ENCODE assay signal across 8 mouse cellular contexts in genomic region chr12:54060732-54061131, GRCm38 (mm10).
DNase-seq lines count a peak whose midpoint lies in the region; ATAC-seq and TF ChIP-seq lines count a peak whose summit lies in the region.

No protein-coding gene starts in this region.

- no peak for ATAC-seq in inflammation-experienced regulatory T-cells, adult 6 months

- peaks cover 2% of the 10 kb centered on the region for H3K4me1 ChIP-seq in ES-Bruce4 (ENCODE audit: control insufficient read depth, insufficient read depth, low read length)
- peaks cover 19% of the 10 kb centered on the region for H3K4me1 ChIP-seq in forebrain, embryonic 10.5 days

- TF ChIP-seq POLR2A in ES-Bruce4 (IDR thresholded peaks at IDR 0.05; ENCODE audit: insufficient read depth, low read length), result no peak

- TF ChIP-seq EP300 in ES-Bruce4 (IDR thresholded peaks at IDR 0.05; ENCODE audit: insufficient read depth, low read depth, low read length), result 0 out of 2 replicates have a peak, but pooled peaks have one; percentile 12

- H3K9ac ChIP-seq in ES-Bruce4 (ENCODE audit: low read depth, poor library complexity, severe bottlenecking), result no peak overlapping the region

- no peak overlapping the region for H3K4me3 ChIP-seq in ES-Bruce4 (ENCODE audit: low read depth, low read length)
- no peak overlapping the region for H3K4me3 ChIP-seq in forebrain, embryonic 10.5 days
- no peak overlapping the region for H3K4me3 ChIP-seq in layer of hippocampus, adult 2 months

- H3K27me3 ChIP-seq in ES-Bruce4 (ENCODE audit: control insufficient read depth, insufficient read depth, low read length, poor library complexity, severe bottlenecking), result no peaks in the 10 kb centered on the region
- peaks cover 26% of the 10 kb centered on the region for H3K27me3 ChIP-seq in forebrain, embryonic 10.5 days (ENCODE audit: poor library complexity, severe bottlenecking)

- no peak overlapping the region for H3K27ac ChIP-seq in ES-Bruce4 (ENCODE audit: insufficient read depth, low read length)
- no peak overlapping the region for H3K27ac ChIP-seq in forebrain, embryonic 10.5 days
- H3K27ac ChIP-seq in layer of hippocampus, adult 2 months, result no peak overlapping the region

- DNase-seq in adrenal gland, postnatal 25 days, result peak; percentile 83
- DNase-seq in forebrain, embryonic 10.5 days (ENCODE audit: extremely low spot score, low spot score), result peak; percentile 83
- peak; percentile 89 for DNase-seq in heart, postnatal 4 days
- DNase-seq in layer of hippocampus, adult 2 months (ENCODE audit: low spot score in 2 of 2), result peak; percentile 71 to 89
- peak; percentile 59 for DNase-seq in lung, postnatal 36 days
- peak; percentile 82 to 86 for DNase-seq in right cerebral cortex, adult 2 months (ENCODE audit: low spot score in 2 of 2)

- TF ChIP-seq CTCF in ES-Bruce4 (IDR thresholded peaks at IDR 0.05; ENCODE audit: low read depth, low read length), result peak; percentile 93
- peak; percentile 99 for TF ChIP-seq CTCF in layer of hippocampus, adult 2 months (conservative IDR thresholded peaks at IDR 0.05)

- 22% methylated on average over 8 of the region's 8 CpGs for WGBS in forebrain, embryonic 10.5 days

- no peaks in the 10 kb centered on the region for H3K36me3 ChIP-seq in ES-Bruce4 (ENCODE audit: control insufficient read depth, insufficient read depth, low read length, poor library complexity, severe bottlenecking)
- peaks cover 7% of the 10 kb centered on the region; the same call in 1 of the 2 replicates for H3K36me3 ChIP-seq in forebrain, embryonic 10.5 days (replicated peaks)

- no peaks in the 10 kb centered on the region for H3K9me3 ChIP-seq in ES-Bruce4 (replicated peaks; ENCODE audit: control insufficient read depth, insufficient read depth, low read length, poor library complexity, severe bottlenecking)
- no peaks in the 10 kb centered on the region for H3K9me3 ChIP-seq in forebrain, embryonic 10.5 days
